Mouse (Mus musculus) right cerebral cortex, postnatal 4 days (tissue): Measurements from ENCODE around the gene Hist1h2bf.
"Not testable (repeated sequence)": the region's sequence is repeated elsewhere in the genome, so short reads cannot be mapped to it uniquely, and the experiment has no call there.

ENCODE experiments used
- DNase-seq: peaks from one replicate; pipeline ENCODE4 v3.0.0-alpha.2; 2022

Gene Hist1h2bf

DNA sequence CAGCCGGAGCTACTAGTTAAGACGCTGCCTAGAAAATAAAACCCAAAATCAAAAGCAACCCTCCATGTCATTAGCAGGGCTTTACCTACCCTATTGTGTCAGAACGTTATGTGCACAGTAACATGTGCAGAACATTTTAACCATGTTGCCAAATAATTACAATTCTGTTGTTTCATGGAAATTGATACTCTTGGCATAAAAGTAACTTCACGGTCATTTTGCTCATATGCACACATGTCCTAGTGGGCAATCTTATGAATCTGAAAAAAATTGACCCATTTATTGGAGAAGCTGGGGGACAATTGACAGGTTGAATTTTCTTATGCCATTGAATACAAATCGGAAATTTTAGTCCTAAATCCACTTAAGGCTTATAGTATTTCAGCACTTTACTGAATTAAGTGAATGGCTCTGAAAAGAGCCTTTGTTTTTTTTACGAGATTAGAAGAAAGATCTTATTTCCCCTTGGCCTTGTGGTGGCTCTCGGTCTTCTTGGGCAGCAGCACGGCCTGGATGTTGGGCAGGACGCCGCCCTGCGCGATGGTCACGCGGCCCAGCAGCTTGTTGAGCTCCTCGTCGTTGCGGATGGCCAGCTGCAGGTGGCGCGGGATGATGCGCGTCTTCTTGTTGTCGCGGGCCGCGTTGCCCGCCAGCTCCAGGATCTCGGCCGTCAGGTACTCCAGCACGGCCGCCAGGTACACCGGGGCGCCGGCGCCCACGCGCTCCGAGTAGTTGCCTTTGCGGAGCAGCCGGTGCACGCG is 3.6 kb downstream of the Hist1h2bf start:
- not testable (repeated sequence) for DNase-seq

DNA sequence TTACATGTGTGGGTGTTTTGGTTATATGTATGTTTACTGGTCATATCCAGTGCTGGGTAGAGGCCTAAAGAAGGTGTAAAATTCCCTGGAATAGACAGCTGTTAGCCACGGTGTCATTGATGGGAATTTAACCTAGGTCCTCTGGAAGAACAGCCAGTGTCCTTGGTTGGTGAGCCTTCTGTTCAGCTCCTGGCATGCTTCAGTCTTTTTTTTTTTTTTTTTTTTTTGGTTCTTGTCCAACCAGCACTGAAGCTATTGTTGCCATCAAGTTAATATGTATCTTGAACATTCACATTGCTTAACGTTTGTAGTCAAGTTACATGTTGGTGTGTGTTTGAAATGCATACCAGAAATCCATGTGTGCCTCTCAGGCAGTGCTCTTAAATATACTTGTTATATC is 9.5 kb downstream of the Hist1h2bf start:
- DNase-seq, result no peak

DNA sequence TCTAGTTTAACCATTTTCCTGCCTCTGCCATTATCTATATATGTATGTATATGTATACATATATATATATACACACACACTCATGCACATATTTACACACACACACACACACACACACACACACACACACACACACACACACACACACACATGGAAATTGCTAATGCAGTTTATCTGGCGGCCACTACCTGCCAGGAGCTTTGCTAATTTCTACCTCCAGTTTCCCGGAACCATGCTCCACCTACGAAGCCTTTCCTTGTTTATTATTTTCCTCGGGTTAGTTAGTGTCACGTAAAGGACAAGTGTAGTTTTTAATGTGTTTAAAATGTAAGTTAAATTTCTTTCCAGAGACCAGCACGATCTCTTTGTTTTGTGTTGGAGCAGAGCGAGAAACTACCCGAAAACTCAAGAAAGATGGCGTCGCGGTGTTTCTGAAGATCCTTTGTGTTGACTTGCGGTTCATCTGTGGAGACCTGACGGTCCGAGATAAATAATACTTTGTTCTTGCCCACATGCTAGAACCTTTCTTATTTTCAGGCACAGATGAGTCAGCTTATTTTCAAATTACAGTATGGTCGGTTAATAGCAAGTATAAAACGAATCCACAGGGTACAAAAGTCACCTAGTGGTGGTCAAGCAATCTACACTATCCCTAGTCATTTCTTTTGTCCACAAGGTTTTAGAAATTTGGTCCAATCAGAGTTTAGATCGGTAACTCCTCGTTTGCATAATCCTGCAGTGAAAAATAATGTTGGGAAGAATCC is 11.1 kb downstream of the Hist1h2bf start:
- peak; percentile 28 for DNase-seq

DNA sequence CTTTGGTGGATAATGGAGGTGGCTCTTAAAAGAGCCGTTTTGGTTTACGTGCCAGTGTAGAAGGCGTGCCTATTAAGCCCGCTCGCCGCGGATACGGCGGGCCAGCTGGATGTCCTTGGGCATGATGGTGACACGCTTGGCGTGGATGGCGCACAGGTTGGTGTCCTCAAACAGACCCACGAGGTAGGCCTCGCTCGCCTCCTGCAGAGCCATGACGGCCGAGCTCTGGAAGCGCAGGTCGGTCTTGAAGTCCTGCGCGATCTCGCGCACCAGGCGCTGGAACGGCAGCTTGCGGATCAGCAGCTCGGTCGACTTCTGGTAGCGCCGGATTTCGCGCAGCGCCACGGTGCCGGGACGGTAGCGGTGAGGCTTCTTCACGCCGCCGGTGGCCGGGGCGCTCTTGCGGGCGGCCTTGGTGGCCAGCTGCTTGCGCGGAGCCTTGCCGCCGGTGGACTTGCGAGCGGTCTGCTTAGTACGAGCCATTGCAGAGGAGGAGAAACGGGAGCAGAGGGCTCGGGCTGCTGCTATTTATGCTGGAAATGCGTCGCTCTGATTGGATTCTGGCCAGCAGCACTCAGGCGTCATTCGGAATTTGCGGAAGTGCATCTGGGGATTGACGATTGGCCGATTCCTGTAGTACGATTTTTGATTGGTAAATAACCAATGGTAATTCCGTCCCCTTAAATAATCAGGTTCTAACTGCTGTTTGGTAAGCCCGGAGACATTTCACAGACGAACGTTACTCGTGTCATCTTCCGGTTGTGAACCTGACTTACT is 11.9 kb downstream of the Hist1h2bf start, which contains the start of gene Hist1h3e:
Hist1h3e (minus strand) TSS at position 487 of the 777 bp plus-strand sequence.
- DNase-seq, result peak; percentile 93

DNA sequence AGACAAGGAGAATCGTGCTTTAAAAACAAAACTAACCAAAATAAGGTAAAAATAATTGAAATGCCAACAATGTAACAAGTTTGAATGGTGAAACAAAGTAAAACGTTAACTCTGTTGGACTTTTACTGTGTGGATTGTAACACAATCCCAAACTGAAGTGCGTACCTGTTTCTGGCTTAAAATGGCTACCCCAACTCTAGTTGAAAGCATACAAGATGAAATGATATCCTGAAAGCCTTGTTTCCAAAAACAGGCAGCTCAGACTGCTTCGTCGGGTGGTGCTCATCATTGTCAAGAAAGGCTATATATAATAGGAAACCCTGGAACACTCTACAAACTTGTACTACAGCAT is 12.5 kb downstream of the Hist1h2bf start:
- DNase-seq, result not testable (repeated sequence)

DNA sequence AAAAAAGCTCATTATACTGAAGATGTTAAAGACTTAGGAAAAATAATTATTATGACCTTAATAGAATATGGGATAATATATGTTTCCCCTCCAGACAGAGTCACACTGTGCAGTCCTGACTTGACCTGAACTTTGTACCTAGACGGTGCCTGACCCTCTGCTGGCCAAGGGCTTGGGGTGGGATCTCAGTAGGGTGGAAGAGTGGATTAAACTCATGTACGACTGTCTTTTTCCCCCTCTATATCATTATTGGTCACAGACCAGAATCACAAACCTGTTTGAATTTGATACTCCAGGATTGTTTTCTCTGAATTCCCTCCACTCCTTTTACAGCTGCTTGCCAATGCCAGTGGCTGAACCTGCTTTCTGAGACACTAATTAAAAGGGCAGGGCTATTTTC is 13.3 kb downstream of the Hist1h2bf start:
- not testable (repeated sequence) for DNase-seq

DNA sequence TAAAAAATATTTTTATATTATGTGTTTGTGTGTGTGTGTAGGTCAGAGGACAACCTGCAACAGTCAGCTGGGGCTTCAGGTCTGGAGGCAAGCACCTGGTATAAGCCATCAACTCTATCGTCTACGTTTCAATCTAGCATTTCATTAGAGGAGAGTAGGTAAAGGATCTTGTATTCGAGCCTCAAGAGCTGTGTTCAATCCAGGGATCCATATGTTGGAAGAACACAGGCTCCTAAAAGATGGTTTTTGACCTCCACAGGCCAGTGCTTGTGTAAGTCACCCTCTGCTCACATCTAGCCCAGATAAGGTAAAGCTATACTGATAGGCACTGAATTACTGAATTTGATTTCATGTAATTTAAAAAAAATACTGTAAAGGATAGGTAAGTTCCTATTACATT is 17.1 kb downstream of the Hist1h2bf start:
- DNase-seq, result no peak

DNA sequence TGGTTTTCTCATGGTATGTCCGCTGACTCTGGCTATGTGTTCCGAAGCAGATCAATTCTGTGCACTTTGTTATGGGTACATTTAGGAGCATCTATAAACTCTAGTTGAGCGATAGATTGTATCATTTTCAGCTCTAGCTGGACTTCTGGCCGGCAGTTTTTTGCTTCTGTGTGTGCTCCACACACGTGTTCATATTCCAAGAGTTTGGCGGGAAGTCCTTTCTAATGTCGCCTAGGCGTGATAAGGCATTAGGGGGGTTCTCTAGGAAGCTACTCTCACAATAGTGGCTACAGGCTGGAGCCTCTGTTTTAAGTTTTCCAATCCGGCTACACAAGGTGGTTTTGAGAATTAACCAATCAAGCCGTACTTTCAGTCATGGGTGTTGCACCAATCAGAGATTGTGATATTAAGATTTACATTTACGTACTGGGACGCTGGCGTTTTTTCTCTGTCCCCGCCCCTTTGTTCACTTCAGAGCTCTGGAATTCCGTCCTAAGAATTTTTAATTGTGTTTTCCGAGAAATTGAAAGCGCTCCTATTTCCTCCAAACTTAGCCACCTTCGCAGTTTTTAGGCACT is 18.1 kb downstream of the Hist1h2bf start:
- peak; percentile 40 for DNase-seq

DNA sequence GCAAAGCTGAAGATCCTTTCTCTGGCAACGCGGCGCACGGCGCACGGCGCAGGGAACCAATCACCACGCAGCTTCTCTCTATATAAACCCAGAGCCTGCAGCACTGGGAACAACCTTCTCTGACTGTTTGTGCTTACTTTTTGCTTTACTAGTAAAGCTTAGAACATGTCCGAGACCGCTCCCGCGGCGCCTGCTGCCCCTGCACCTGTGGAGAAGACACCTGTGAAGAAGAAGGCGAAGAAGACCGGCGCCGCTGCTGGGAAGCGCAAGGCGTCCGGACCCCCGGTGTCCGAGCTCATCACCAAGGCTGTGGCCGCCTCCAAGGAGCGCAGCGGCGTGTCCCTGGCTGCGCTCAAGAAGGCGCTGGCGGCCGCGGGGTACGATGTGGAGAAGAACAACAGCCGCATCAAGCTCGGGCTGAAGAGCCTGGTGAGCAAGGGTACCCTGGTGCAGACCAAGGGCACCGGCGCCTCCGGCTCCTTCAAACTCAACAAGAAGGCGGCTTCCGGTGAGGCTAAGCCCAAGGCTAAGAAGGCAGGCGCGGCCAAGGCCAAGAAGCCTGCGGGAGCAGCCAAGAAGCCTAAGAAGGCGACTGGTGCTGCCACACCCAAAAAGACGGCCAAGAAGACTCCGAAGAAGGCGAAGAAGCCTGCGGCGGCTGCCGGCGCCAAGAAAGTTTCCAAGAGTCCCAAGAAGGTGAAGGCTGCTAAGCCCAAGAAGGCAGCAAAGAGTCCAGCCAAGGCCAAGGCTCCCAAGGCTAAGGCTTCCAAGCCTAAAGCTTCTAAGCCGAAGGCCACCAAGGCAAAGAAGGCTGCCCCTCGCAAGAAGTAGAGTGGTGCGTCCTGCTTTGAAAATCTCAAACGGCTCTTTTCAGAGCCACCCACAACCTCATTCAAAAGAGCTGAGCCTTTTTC is 18.8 kb downstream of the Hist1h2bf start:
- DNase-seq, result peak; percentile 60

DNA sequence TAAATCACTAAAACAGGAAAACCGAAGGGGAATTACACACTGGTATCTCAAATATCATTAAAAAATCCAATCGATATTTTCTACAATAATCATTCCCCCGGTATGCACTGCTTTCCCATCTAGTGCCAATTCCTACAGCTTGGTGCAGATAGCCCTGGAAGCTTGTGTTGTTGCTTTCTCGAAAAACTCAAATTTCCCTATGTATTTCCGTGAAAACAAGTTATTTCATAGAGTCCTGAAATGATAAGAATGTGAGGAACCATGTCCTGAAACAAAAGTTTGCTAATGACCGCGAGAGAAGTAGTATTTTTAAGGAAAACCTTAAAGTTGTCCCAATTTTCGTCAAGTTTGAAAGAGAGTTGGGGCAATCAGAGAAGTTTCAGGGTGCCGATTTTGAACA is 19.6 kb downstream of the Hist1h2bf start:
- no peak for DNase-seq

DNA sequence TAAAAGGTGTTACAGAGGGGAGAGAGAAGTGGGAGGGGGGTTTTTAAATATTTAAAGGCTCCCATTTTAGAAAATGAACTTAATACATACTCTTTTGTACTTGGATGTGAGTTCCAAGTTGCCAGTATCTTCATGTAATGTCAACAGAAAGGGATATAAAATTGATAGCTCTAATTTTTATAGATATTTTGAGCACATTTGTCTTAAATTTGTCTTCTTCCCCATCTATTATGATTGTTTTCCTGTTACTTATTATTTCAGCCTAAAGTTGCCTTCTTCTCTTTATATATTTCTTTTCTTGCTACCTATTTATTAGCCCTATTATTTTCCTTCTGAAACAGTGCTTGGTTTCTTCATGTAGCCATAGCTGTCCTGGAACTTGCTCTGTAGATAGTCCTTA is 21.0 kb downstream of the Hist1h2bf start, which contains the start of gene Hist1h1d:
Hist1h1d (plus strand) TSS at position 301 of the 400 bp plus-strand sequence.
- DNase-seq, result no peak

DNA sequence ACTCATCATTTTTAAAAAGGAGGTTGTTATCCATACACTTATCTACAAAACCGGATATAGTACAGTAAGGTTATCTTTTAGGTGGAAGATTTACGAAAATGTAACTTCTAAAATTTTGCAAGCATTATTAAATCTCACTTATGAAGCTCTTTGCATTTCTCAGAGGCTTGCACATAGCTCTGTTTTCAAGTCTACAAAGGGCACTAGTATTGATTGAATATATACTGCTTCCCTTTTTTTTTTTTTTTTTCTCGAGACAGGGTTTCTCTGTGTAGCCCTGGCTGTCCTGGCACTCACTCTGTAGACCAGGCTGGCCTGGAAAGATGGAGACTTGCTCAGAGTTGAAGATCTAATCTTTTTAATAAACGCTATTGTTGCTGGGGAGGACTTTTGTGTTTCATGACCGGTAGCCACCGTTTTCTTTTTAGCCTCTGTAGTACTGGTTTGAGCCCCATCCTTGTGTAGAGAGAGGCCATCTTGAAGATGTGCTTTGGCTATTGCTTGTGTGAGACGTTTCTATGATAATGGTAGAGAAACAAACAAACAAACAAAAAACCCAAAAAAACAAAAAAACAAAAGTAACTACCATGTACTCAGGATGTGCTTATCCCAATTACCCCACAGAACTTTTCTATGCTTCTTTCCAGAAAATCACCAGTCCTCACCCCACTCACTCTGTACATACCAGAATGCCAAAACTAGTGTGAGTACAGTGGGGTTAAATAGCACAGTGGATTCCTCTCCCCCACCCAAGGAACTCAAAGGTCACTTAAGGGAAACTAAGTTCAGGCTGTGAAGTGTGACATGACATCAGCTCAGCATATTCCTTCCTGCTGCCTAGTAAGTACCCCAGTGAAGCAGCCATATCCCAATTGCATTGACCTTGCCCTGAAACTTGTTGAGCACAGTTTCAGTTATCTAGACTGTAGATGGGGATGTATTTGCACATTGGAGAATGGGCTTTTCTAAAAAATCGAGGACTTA is 21.8 kb downstream of the Hist1h2bf start:
- DNase-seq, result no peak

DNA sequence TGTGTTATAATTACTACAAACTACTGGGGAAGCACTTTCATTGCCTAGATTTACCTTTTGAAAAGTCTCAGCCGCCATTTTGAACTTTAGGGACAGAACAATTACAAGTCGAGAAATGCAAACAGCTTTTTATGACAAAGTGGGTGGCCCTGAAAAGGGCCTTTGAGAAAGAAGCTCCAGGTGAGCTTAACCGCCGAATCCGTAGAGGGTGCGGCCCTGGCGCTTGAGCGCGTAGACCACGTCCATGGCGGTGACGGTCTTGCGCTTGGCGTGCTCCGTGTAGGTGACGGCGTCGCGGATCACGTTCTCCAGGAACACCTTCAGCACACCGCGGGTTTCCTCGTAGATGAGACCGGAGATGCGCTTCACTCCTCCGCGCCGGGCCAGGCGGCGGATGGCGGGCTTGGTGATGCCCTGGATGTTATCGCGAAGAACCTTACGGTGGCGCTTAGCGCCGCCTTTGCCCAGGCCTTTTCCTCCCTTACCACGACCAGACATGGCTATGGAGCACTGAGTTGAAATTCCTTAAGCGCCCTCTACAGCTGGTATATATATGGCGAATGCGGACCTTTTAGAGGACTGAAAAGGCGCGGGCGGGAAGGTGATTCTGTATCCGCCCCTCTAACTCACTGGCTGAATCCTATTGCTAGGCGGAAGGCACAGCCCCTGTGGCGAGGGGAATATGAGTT is 22.7 kb downstream of the Hist1h2bf start, which contains the start of gene Hist1h4f:
Hist1h4f (minus strand) TSS at position 503 of the 689 bp plus-strand sequence.
- DNase-seq, result peak; percentile 76

DNA sequence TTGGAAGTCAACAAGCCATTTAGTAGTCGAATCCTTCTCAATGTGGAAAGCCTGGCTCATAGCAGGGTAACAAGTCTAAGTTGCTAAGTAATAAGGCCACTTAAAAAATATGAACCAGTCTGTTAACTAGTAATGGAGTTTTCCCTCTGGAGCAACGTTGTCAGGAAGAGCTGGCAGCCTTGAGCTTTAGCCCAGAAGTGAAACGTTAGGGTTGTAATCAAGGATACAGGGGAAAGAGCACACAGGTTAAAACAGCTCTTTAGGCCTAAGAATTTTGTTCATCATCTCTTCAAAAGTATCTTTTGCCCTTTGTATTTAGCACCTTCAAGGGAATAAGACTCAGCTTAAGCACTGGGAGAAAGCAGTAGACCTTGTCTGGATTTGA is 23.2 kb downstream of the Hist1h2bf start:
- no peak for DNase-seq

DNA sequence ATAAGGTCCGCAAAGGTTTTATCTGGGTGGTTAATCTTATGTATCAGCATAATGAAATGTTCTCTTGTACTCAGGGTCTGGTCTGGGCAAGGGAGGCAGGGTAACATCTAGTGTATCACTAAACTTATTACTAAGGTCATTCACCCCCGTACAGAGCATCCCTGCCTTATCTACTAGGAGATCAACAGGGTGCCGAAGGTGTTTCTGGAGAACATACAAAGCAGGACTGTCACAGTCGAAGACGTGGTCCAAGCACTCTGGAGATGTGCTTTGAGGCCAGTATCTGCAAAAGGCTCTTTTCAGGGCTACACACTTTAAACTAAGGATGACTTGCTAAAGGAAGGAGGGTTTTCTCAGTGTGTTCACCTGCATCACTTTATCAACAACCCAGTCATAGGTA is 27.3 kb downstream of the Hist1h2bf start:
- DNase-seq, result no peak

DNA sequence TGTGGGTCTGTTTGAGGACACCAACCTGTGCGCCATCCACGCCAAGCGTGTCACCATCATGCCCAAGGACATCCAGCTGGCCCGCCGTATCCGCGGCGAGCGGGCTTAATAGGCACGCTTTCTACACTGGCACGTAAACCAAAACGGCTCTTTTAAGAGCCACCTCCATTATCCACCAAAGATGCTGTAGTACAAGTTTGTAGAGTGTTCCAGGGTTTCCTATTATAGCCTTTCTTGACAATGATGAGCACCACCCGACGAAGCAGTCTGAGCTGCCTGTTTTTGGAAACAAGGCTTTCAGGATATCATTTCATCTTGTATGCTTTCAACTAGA is 29.2 kb downstream of the Hist1h2bf start:
- DNase-seq, result not testable (repeated sequence)

DNA sequence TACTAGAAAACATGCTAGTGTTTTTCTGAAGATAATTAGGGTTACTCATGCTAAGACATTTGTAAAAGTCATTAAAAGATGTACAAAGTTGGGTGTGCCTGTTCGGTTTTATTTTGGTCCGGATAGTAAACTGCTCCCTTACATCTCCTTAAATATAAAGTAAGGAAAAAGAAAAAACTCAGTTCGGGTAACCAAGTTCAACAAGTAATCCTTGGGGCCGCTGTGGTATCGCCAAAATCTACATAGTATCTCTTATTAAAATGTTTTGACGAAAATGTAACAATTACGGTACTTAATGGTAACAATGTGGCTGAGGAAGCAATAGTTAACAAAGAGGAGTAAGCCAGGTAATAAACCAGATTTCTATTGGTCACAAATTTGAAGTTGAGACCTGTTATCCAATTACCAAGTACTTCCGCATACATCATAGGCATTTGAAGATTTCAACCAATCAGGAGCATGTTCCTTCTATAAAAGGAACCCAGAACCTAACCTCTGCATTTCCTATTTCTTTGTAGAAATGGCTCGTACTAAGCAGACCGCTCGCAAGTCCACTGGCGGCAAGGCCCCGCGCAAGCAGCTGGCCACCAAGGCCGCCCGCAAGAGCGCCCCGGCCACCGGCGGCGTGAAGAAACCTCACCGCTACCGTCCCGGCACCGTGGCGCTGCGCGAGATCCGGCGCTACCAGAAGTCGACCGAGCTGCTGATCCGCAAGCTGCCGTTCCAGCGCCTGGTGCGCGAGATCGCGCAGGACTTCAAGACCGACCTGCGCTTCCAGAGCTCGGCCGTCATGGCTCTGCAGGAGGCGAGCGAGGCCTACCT is 29.8 kb downstream of the Hist1h2bf start, which contains the start of gene Hist1h3f:
Hist1h3f (plus strand) TSS at position 88 of the 822 bp plus-strand sequence.
- peak; percentile 44 for DNase-seq

DNA sequence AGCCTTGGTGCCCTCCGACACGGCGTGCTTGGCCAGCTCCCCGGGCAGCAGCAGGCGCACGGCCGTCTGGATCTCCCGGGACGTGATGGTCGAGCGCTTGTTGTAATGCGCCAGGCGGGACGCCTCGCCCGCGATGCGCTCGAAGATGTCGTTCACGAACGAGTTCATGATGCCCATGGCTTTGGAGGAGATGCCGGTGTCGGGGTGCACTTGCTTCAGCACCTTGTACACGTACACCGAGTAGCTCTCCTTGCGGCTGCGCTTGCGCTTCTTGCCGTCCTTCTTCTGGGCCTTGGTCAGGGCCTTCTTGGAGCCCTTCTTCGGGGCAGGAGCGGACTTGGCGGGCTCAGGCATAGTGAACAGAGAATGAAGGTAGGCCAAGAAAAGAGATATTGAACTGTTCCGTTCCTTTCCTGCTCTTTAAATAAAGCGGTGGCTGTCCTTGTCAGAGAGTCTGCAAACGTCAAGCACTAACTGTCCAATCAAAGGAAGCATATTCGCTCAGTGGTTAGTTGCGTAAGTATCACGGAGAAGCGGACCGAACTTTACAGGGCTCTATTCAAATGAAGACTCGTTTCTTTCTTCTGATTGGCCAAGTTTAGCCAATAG is 30.9 kb downstream of the Hist1h2bf start, which contains the start of gene Hist1h2bh:
Hist1h2bh (minus strand) TSS at position 394 of the 609 bp plus-strand sequence.
- DNase-seq, result peak; percentile 14
